Mouse (Mus musculus): ENCODE measurements around the gene Grik4. TPM values are rescaled to one million over a fixed set of nuclear protein-coding genes. Genes with fewer than 3 reads are reported as not detected.
A peak's percentile ranks its signal among the peaks of the same experiment; 100 is the strongest.

Gene Grik4
- total and polyA plus RNA-seq, 2 experiments from 2014 or later = 7.7 to 11.9 TPM

- ATAC-seq (peak; percentile 58; the same call in 1 of the 2 replicates), DNase-seq (no peak)
- no peak for TF ChIP-seq CTCF (IDR thresholded peaks at IDR 0.05; ENCODE audit: low read depth)
- Histone ChIP-seq H3K27ac (ENCODE audit: low read depth, low read length) (peak overlapping the region; percentile 36; the same call in 1 of the 2 replicates), H3K27me3 (ENCODE audit: insufficient read depth, low read length) (no peaks in the 10 kb centered on the region; the same call in 1 of the 2 replicates), H3K36me3 (ENCODE audit: insufficient read depth) (no peaks in the 10 kb centered on the region), H3K9ac (no peak overlapping the region), H3K4me1 (ENCODE audit: insufficient read depth) (peaks cover 6% of the 10 kb centered on the region), H3K4me2 (ENCODE audit: low read depth) (no peak overlapping the region), H3K9me3 (ENCODE audit: low read length) (no peaks in the 10 kb centered on the region), H3K4me3 (ENCODE audit: low read depth, low read length) (no peak overlapping the region)
- WGBS = 19% methylated on average over 6 of the region's 6 CpGs
Measured at GRCm38 (mm10) chr9:42626226-42626775, 318.0 kb downstream of the Grik4 start.

GRCm38 (mm10) chr9:42614409-42614808 is 329.9 kb downstream of the Grik4 start:
- H3K9ac ChIP-seq = no peak overlapping the region
- no peak overlapping the region for H3K27ac ChIP-seq (ENCODE audit: low read depth, low read length)
- H3K36me3 ChIP-seq (ENCODE audit: insufficient read depth) = no peaks in the 10 kb centered on the region
- no peaks in the 10 kb centered on the region for H3K27me3 ChIP-seq (ENCODE audit: insufficient read depth, low read length)
- H3K4me3 ChIP-seq (ENCODE audit: low read depth, low read length) = no peak overlapping the region
- ATAC-seq = no peak
- H3K4me2 ChIP-seq (ENCODE audit: low read depth) = no peak overlapping the region
- TF ChIP-seq CTCF (IDR thresholded peaks at IDR 0.05; ENCODE audit: low read depth) = no peak
- H3K4me1 ChIP-seq (ENCODE audit: insufficient read depth) = peaks cover 12% of the 10 kb centered on the region; the same call in 1 of the 2 replicates
- no peaks in the 10 kb centered on the region for H3K9me3 ChIP-seq (ENCODE audit: low read length)
- DNase-seq = no peak
- WGBS = 71% methylated on average over 10 of the region's 10 CpGs

GRCm38 (mm10) chr9:42613827-42614226 is 330.5 kb downstream of the Grik4 start:
- ATAC-seq (peak; percentile 48; the same call in 1 of the 2 replicates), DNase-seq (no peak)
- H3K27me3 ChIP-seq (ENCODE audit: insufficient read depth, low read length) = no peaks in the 10 kb centered on the region
- H3K4me3 ChIP-seq (ENCODE audit: low read depth, low read length) = no peak overlapping the region
- 38% methylated on average over 6 of the region's 6 CpGs for WGBS
- no peak for TF ChIP-seq CTCF (IDR thresholded peaks at IDR 0.05; ENCODE audit: low read depth)
- no peaks in the 10 kb centered on the region for H3K9me3 ChIP-seq (ENCODE audit: low read length)
- peaks cover 12% of the 10 kb centered on the region; the same call in 1 of the 2 replicates for H3K4me1 ChIP-seq (ENCODE audit: insufficient read depth)
- H3K36me3 ChIP-seq (ENCODE audit: insufficient read depth) = no peaks in the 10 kb centered on the region
- no peak overlapping the region for H3K4me2 ChIP-seq (ENCODE audit: low read depth)
- H3K27ac ChIP-seq (ENCODE audit: low read depth, low read length) = no peak overlapping the region
- H3K9ac ChIP-seq = no peak overlapping the region

GRCm38 (mm10) chr9:42612482-42612991 is 331.8 kb downstream of the Grik4 start:
- H3K4me3 ChIP-seq (ENCODE audit: low read depth, low read length) = no peak overlapping the region
- TF ChIP-seq CTCF (IDR thresholded peaks at IDR 0.05; ENCODE audit: low read depth) = no peak
- H3K4me2 ChIP-seq (ENCODE audit: low read depth) = no peak overlapping the region
- no peaks in the 10 kb centered on the region for H3K9me3 ChIP-seq (ENCODE audit: low read length)
- no peak overlapping the region; the same call in 1 of the 2 replicates for H3K9ac ChIP-seq
- DNase-seq (peak; percentile 47), ATAC-seq (peak; percentile 20; the same call in 1 of the 2 replicates)
- no peaks in the 10 kb centered on the region for H3K36me3 ChIP-seq (ENCODE audit: insufficient read depth)
- H3K4me1 ChIP-seq (ENCODE audit: insufficient read depth) = peaks cover 12% of the 10 kb centered on the region; the same call in 1 of the 2 replicates
- H3K27me3 ChIP-seq (ENCODE audit: insufficient read depth, low read length) = no peaks in the 10 kb centered on the region
- 44% methylated on average over 14 of the region's 14 CpGs for WGBS
- H3K27ac ChIP-seq (ENCODE audit: low read depth, low read length) = no peak overlapping the region

GRCm38 (mm10) chr9:42601445-42601844 is 342.8 kb downstream of the Grik4 start:
- Histone ChIP-seq H3K36me3 (ENCODE audit: insufficient read depth) (no peaks in the 10 kb centered on the region), H3K4me3 (ENCODE audit: low read depth, low read length) (no peak overlapping the region), H3K27me3 (ENCODE audit: insufficient read depth, low read length) (no peaks in the 10 kb centered on the region), H3K4me2 (ENCODE audit: low read depth) (no peak overlapping the region), H3K9me3 (ENCODE audit: low read length) (no peaks in the 10 kb centered on the region), H3K4me1 (ENCODE audit: insufficient read depth) (no peaks in the 10 kb centered on the region), H3K27ac (ENCODE audit: low read depth, low read length) (no peak overlapping the region), H3K9ac (no peak overlapping the region)
- DNase-seq = no peak
- peak; percentile 36; the same call in 1 of the 2 replicates for TF ChIP-seq CTCF (IDR thresholded peaks at IDR 0.05; ENCODE audit: low read depth)
- ATAC-seq = no peak; the same call in 1 of the 2 replicates
- WGBS = 20% methylated on average over 3 of the region's 3 CpGs

- 66% methylated on average over 9 of the region's 9 CpGs for WGBS
- no peak overlapping the region for H3K9ac ChIP-seq
- no peak for TF ChIP-seq CTCF (IDR thresholded peaks at IDR 0.05; ENCODE audit: low read depth)
- no peak overlapping the region for H3K4me2 ChIP-seq (ENCODE audit: low read depth)
- no peak overlapping the region for H3K4me3 ChIP-seq (ENCODE audit: low read depth, low read length)
- peak; percentile 41 for DNase-seq
- no peaks in the 10 kb centered on the region for H3K36me3 ChIP-seq (ENCODE audit: insufficient read depth)
- H3K27ac ChIP-seq (ENCODE audit: low read depth, low read length) = no peak overlapping the region
- H3K4me1 ChIP-seq (ENCODE audit: insufficient read depth) = no peaks in the 10 kb centered on the region
- H3K9me3 ChIP-seq (ENCODE audit: low read length) = no peaks in the 10 kb centered on the region
- peak; percentile 78 for ATAC-seq
- no peaks in the 10 kb centered on the region for H3K27me3 ChIP-seq (ENCODE audit: insufficient read depth, low read length)
Measured at GRCm38 (mm10) chr9:42597525-42597924, 346.8 kb downstream of the Grik4 start.

- Histone ChIP-seq H3K27me3 (ENCODE audit: insufficient read depth, low read length) (no peaks in the 10 kb centered on the region), H3K36me3 (ENCODE audit: insufficient read depth) (no peaks in the 10 kb centered on the region), H3K4me1 (ENCODE audit: insufficient read depth) (no peaks in the 10 kb centered on the region), H3K27ac (ENCODE audit: low read depth, low read length) (no peak overlapping the region), H3K4me3 (ENCODE audit: low read depth, low read length) (no peak overlapping the region), H3K9me3 (ENCODE audit: low read length) (no peaks in the 10 kb centered on the region), H3K9ac (no peak overlapping the region), H3K4me2 (ENCODE audit: low read depth) (no peak overlapping the region)
- DNase-seq = no peak
- no peak for TF ChIP-seq CTCF (IDR thresholded peaks at IDR 0.05; ENCODE audit: low read depth)
- no peak for ATAC-seq
- 72% methylated on average over 7 of the region's 7 CpGs for WGBS
Measured at GRCm38 (mm10) chr9:42578511-42578910, 365.8 kb downstream of the Grik4 start.

All from forebrain, postnatal 0 days (tissue).